Mouse (Mus musculus) heart, postnatal 0 days (tissue): Measurements from ENCODE around the gene Tff1. TPM values are rescaled to one million over a fixed set of nuclear protein-coding genes. Genes with fewer than 3 reads are reported as not detected.

Source experiments
- ATAC-seq: fragments of 200-750 bp; cut with Nextera tagmentation; 2 replicates; pipeline ENCODE4 v1.8.0; 2017; ENCODE audit warnings: low read depth, moderate number of reproducible peaks, moderate library complexity; ENCODE audit not compliant: insufficient read depth
- DNase-seq: peaks from one replicate; pipeline ENCODE4 v3.0.0-alpha.2; 2016; ENCODE audit warnings: low spot score
- H3K27ac ChIP-seq: fragments of 300-500 bp; sonication (generic); 2 replicates; pipeline ENCODE4 v1.5.1; 2014; ENCODE audit warnings: low read depth, mild to moderate bottlenecking
- H3K27me3 ChIP-seq: fragments of 300-500 bp; sonication (generic); 2 replicates; pipeline ENCODE4 v1.6.1; 2014; ENCODE audit warnings: low read length, mixed read lengths; ENCODE audit not compliant: control insufficient read depth, insufficient read depth
- H3K36me3 ChIP-seq: fragments of 300-500 bp; sonication (generic); replicated peaks from 2 replicates; pipeline ENCODE4 v1.6.1; 2014; ENCODE audit warnings: low read length, mixed read lengths; ENCODE audit not compliant: control insufficient read depth, insufficient read depth
- H3K4me1 ChIP-seq: fragments of 300-500 bp; sonication (generic); 2 replicates; pipeline ENCODE4 v1.6.1; 2014; ENCODE audit warnings: antibody characterized with exemption; ENCODE audit not compliant: control insufficient read depth, insufficient read depth
- H3K4me2 ChIP-seq: fragments of 300-500 bp; sonication (generic); 2 replicates; pipeline ENCODE4 v1.6.1; 2014; ENCODE audit warnings: low read depth, mild to moderate bottlenecking, low read length, moderate library complexity
- H3K4me3 ChIP-seq: fragments of 300-500 bp; sonication (generic); 2 replicates; pipeline ENCODE4 v1.5.1; 2014; ENCODE audit warnings: low read depth, low read length
- H3K9ac ChIP-seq: fragments of 300-500 bp; sonication (generic); replicated peaks from 2 replicates; pipeline ENCODE4 v1.6.1; 2014; ENCODE audit warnings: low read depth, low read length, mixed read lengths
- H3K9me3 ChIP-seq: fragments of 300-500 bp; sonication (generic); replicated peaks from 2 replicates; pipeline ENCODE4 v1.6.1; 2016; ENCODE audit warnings: low read length; ENCODE audit not compliant: control insufficient read depth
- CTCF ChIP-seq: IDR thresholded peaks from 2 replicates; pipeline ENCODE4 v1.5.1; 2016; ENCODE audit warnings: antibody characterized with exemption, control low read depth, low read depth
- EP300 ChIP-seq: IDR thresholded peaks from 2 replicates; pipeline ENCODE4 v1.6.1; 2016; ENCODE audit warnings: antibody characterized with exemption, low read depth
- WGBS: fragments of 180-500 bp; shearing (Covaris S2); extraction: QIAGEN DNeasy Blood & Tissue Kit; methylation state at CpG from one replicate; pipeline ENCODE4 v1.1.7; 2014; 5-methylcytosine and 5-hydroxymethylcytosine counted together
- polyA plus RNA-seq: library from polyadenylated mRNA; unstranded; fragments of >200 nt; fragmentation: Nextera tagmentation; extraction: Ambion mirVana; gene quantifications from 2 replicates; pipeline ENCODE4 v1.2.1, GENCODE M21; 2015
- total RNA-seq: library from RNA; depleted of rRNA; stranded (reverse); fragments of >200 nt; gene quantifications from 2 replicates; pipeline ENCODE4 v1.2.3, GENCODE M21; 2014; ENCODE audit warnings: low replicate concordance

The Tff1 gene
- total and polyA plus RNA-seq, 2 experiments from 2014 or later, result not detected

- 87% methylated on average over 7 of the region's 7 CpGs for WGBS
- ATAC-seq (no peak), DNase-seq (no peak)
- Histone ChIP-seq H3K27ac (no peak overlapping the region), H3K9ac (no peak overlapping the region), H3K4me3 (no peak overlapping the region), H3K4me2 (no peak overlapping the region), H3K4me1 (no peaks in the 10 kb centered on the region), H3K36me3 (no peaks in the 10 kb centered on the region), H3K27me3 (no peaks in the 10 kb centered on the region), H3K9me3 (no peaks in the 10 kb centered on the region)
- TF ChIP-seq CTCF, result no peak
- TF ChIP-seq EP300, result no peak
Observed at GRCm38 (mm10) chr17:31142116-31142515, 23.0 kb downstream of the Tff1 start.

DNA sequence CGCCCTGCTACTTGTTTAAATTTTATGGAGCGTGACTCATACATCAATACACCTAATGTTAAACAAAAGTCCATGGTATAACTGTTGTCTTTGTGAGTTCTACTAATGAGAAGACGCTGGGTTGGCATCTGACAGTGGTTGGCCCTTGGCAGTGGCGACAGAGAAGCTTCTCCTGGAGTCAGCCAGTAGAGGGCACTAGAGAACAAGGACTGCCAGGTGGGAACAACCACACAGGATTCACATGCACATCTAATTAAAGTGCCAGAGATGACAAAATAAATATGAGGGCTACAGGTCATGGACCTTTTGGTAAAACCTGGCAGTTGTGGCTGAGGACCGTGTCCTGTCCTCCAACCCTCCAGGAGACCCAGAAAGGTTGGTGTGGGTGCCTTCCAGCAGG, 26.7 kb downstream of the Tff1 start:
- H3K4me1 ChIP-seq, result no peaks in the 10 kb centered on the region
- H3K4me2 ChIP-seq, result no peak overlapping the region
- H3K4me3 ChIP-seq, result no peak overlapping the region
- H3K27me3 ChIP-seq, result no peaks in the 10 kb centered on the region
- no peak overlapping the region for H3K27ac ChIP-seq
- H3K9ac ChIP-seq, result no peak overlapping the region
- 16% methylated on average over 5 of the region's 5 CpGs for WGBS
- no peaks in the 10 kb centered on the region for H3K9me3 ChIP-seq
- DNase-seq (peak; percentile 59), ATAC-seq (no peak; the same call in 1 of the 2 replicates)
- no peaks in the 10 kb centered on the region for H3K36me3 ChIP-seq
- no peak for TF ChIP-seq EP300
- TF ChIP-seq CTCF, result peak; percentile 88

GRCm38 (mm10) chr17:31136821-31137220, 28.3 kb downstream of the Tff1 start:
- no peaks in the 10 kb centered on the region for H3K27me3 ChIP-seq
- H3K4me3 ChIP-seq, result no peak overlapping the region
- no peaks in the 10 kb centered on the region for H3K36me3 ChIP-seq
- H3K9ac ChIP-seq, result no peak overlapping the region
- 82% methylated on average over 1 of the region's 1 CpGs for WGBS
- TF ChIP-seq CTCF (no peak), EP300 (no peak)
- H3K4me2 ChIP-seq, result no peak overlapping the region
- DNase-seq (no peak), ATAC-seq (no peak)
- H3K27ac ChIP-seq, result no peak overlapping the region
- no peaks in the 10 kb centered on the region for H3K4me1 ChIP-seq
- H3K9me3 ChIP-seq, result no peaks in the 10 kb centered on the region

GRCm38 (mm10) chr17:31136291-31136690, 28.8 kb downstream of the Tff1 start:
- no peak for ATAC-seq

GRCm38 (mm10) chr17:31134913-31135312, 30.2 kb downstream of the Tff1 start:
- H3K27ac ChIP-seq, result no peak overlapping the region
- no peak for DNase-seq
- no peaks in the 10 kb centered on the region for H3K9me3 ChIP-seq
- no peak overlapping the region for H3K4me3 ChIP-seq
- TF ChIP-seq EP300 (no peak), CTCF (no peak)
- no peaks in the 10 kb centered on the region for H3K4me1 ChIP-seq
- H3K9ac ChIP-seq, result no peak overlapping the region
- WGBS, result 62% methylated on average over 6 of the region's 6 CpGs
- H3K27me3 ChIP-seq, result no peaks in the 10 kb centered on the region
- no peaks in the 10 kb centered on the region for H3K36me3 ChIP-seq
- H3K4me2 ChIP-seq, result no peak overlapping the region
- no peak for ATAC-seq

More at GRCm38 (mm10) chr17:31136291-31136690, 28.8 kb downstream of the Tff1 start:
- no peak for DNase-seq
- Histone ChIP-seq H3K9ac (no peak overlapping the region), H3K4me2 (no peak overlapping the region), H3K4me3 (no peak overlapping the region), H3K27me3 (no peaks in the 10 kb centered on the region), H3K36me3 (no peaks in the 10 kb centered on the region), H3K4me1 (no peaks in the 10 kb centered on the region), H3K9me3 (no peaks in the 10 kb centered on the region), H3K27ac (no peak overlapping the region)
- 37% methylated on average over 3 of the region's 3 CpGs for WGBS
- TF ChIP-seq EP300 (no peak), CTCF (no peak)

DNA sequence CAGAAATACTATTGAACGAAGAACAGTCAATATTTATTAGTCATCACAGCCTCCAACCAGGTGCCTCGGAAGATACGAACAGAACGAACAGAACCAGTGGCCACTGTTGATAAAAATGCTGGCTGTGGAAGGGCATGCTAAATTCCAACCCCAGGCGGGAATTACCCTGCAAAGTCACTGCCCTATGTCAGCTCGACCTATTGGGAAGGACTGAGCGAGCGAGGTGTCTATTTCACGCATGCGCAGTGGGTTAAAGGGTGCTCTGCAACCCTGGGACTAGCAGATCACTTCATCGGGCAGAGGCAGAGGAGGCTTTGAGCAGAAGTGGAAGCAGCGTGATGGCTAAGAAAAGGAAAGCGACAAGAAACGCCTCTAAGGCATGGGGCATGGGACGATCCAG, 31.3 kb downstream of the Tff1 start:
- H3K9me3 ChIP-seq, result no peaks in the 10 kb centered on the region
- H3K27ac ChIP-seq, result no peak overlapping the region
- no peak overlapping the region for H3K9ac ChIP-seq
- H3K4me1 ChIP-seq, result no peaks in the 10 kb centered on the region
- DNase-seq (no peak), ATAC-seq (no peak)
- no peaks in the 10 kb centered on the region for H3K27me3 ChIP-seq
- H3K4me3 ChIP-seq, result no peak overlapping the region
- H3K4me2 ChIP-seq, result no peak overlapping the region
- 63% methylated on average over 15 of the region's 15 CpGs for WGBS
- TF ChIP-seq CTCF, result no peak
- no peak for TF ChIP-seq EP300
- no peaks in the 10 kb centered on the region for H3K36me3 ChIP-seq
